Mouse (Mus musculus): ENCODE results near the gene Metap1d. TPM values are rescaled to one million over a fixed set of nuclear protein-coding genes. Genes with fewer than 3 reads are reported as not detected.

Metap1d gene
- polyA plus RNA-seq, 1 experiment from 2014 or later: 27.2 TPM

- Histone ChIP-seq H3K27me3 (ENCODE audit: insufficient read depth, poor library complexity, severe bottlenecking) (no peaks in the 10 kb centered on the region), H3K4me3 (no peak overlapping the region), H3K9me3 (no peaks in the 10 kb centered on the region), H3K27ac (no peak overlapping the region), H3K36me3 (no peaks in the 10 kb centered on the region), H3K4me1 (replicated peaks) (0 out of 2 replicates have a peak, but pooled peaks cover 3% of the 10 kb centered on the region)
- no peak for DNase-seq (ENCODE audit: low spot score)
- 87% methylated on average over 1 of the region's 1 CpGs for WGBS
Measured at GRCm38 (mm10) chr2:71459659-71460058, 6.6 kb downstream of the Metap1d start.

DNA sequence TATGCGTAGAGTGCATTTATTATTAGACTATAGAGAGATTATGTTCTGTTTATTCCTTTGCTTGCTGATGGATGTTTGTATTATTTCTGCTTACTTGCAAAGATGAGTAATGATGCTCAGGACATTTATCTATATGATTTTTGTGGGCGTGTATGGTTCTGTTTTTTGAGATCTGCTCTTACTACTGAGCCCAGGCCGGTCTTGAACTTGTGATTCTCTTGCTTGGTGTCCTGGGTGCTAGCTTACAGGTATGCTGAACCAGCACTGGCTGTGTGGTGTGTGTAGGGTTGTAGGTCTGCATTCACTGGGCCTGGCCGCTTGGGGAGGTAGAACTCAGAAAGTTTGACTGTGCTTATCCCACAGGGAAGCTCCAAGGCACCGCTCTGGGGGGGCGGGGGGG, 8.1 kb downstream of the Metap1d start:
- Histone ChIP-seq H3K27me3 (ENCODE audit: insufficient read depth, poor library complexity, severe bottlenecking) (no peaks in the 10 kb centered on the region), H3K36me3 (no peaks in the 10 kb centered on the region), H3K27ac (no peak overlapping the region), H3K9me3 (no peaks in the 10 kb centered on the region), H3K4me3 (no peak overlapping the region), H3K4me1 (replicated peaks) (peaks cover 7% of the 10 kb centered on the region)
- 69% methylated on average over 6 of the region's 6 CpGs for WGBS
- no peak for DNase-seq (ENCODE audit: low spot score)

DNA sequence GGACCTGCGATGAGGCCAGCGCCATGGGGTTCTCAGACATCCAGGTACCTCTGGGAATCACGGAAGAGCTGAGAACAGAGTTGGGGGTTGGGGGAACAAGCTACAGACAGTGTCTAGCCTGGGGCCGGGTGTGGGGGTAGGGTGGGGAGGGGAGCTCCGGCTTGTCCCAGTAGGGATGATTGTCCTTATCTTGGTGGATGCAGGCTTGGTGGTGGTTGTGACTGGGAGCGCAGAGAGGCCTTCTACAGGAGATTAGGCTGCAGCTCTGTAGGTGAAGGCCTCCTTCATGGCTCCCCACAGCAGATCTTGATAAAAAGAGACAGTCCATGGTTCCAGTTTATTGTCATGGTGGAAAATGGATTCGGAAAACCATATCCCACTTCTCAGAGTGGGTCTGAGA, 8.5 kb downstream of the Metap1d start:
- Histone ChIP-seq H3K9me3 (no peaks in the 10 kb centered on the region), H3K36me3 (no peaks in the 10 kb centered on the region), H3K4me1 (replicated peaks) (peaks cover 12% of the 10 kb centered on the region), H3K27ac (no peak overlapping the region), H3K27me3 (ENCODE audit: insufficient read depth, poor library complexity, severe bottlenecking) (no peaks in the 10 kb centered on the region), H3K4me3 (no peak overlapping the region)
- WGBS: 58% methylated on average over 7 of the region's 7 CpGs
- DNase-seq (ENCODE audit: low spot score): no peak

GRCm38 (mm10) chr2:71462066-71462465, 9.0 kb downstream of the Metap1d start:
- Histone ChIP-seq H3K27ac (no peak overlapping the region), H3K27me3 (ENCODE audit: insufficient read depth, poor library complexity, severe bottlenecking) (no peaks in the 10 kb centered on the region), H3K4me3 (no peak overlapping the region), H3K4me1 (replicated peaks) (peaks cover 16% of the 10 kb centered on the region), H3K36me3 (no peaks in the 10 kb centered on the region), H3K9me3 (no peaks in the 10 kb centered on the region)
- no peak for DNase-seq (ENCODE audit: low spot score)
- WGBS: 88% methylated on average over 4 of the region's 4 CpGs

GRCm38 (mm10) chr2:71462553-71462952, 9.5 kb downstream of the Metap1d start:
- Histone ChIP-seq H3K9me3 (no peaks in the 10 kb centered on the region), H3K27ac (no peak overlapping the region), H3K4me3 (no peak overlapping the region), H3K27me3 (ENCODE audit: insufficient read depth, poor library complexity, severe bottlenecking) (no peaks in the 10 kb centered on the region), H3K36me3 (no peaks in the 10 kb centered on the region), H3K4me1 (replicated peaks) (peaks cover 19% of the 10 kb centered on the region)
- no peak for DNase-seq (ENCODE audit: low spot score)
- 74% methylated on average over 3 of the region's 3 CpGs for WGBS

DNA sequence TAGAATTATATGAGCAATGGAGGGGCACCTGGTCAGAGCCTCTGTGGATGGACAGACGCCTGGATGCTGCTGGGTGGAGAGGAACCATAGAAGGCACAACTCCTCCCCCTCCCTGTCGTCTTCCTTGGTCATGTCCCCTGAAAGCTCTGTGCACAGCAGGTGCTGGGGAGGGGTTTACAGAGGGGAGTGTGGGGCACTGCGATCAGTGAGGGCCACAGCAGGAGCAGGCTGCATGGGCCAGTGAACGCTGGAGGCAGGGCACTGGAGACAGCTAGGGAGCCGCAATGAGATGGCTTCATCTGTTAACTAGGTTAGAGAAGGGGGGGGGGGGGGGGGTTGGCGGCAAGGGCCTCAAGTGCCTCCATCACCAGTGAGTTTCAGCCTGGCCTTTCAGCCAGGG, 13.0 kb downstream of the Metap1d start:
- WGBS: 8% methylated on average over 6 of the region's 6 CpGs

DNA sequence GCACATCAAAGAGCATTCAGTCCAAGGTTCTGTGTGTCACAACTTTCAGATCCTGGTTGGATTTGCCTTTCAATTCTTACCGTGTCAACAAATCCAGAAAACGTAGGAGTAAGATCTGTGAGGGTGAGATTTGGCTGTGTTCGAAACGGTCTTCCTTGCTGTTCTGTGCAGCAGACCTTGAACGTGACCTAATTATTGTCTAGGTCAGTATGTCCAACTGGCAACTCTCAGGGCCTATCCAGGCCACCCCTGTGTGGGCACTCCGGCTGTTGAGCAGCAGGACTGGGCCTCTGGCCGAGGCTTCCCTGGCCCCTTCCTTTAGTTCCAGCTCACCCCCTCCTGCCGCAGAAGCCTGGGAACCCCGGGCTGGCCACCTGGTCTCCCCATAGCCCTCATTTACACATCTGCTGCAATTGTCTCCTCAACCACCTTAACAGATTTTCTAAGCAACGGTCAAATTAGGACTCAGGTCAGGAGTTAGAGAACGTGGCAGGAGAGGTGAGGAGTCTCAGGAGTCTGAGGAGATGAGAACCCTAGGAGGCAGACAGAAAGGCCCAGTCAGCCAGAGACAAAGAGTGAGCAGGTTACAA, 13.9 kb downstream of the Metap1d start:
- H3K9me3 ChIP-seq: no peaks in the 10 kb centered on the region
- H3K27ac ChIP-seq: 0 out of 2 replicates have a peak overlapping the region, but pooled peaks have one; percentile 29
- peaks cover 16% of the 10 kb centered on the region for H3K4me1 ChIP-seq (replicated peaks)
- H3K36me3 ChIP-seq: no peaks in the 10 kb centered on the region
- no peak overlapping the region for H3K4me3 ChIP-seq
- H3K27me3 ChIP-seq (ENCODE audit: insufficient read depth, poor library complexity, severe bottlenecking): no peaks in the 10 kb centered on the region
- WGBS: 55% methylated on average over 11 of the region's 11 CpGs
- DNase-seq (ENCODE audit: low spot score): no peak

More for the DNA sequence above, 13.0 kb downstream of the Metap1d start:
- peaks cover 16% of the 10 kb centered on the region for H3K4me1 ChIP-seq (replicated peaks)
- DNase-seq (ENCODE audit: low spot score): no peak
- no peak overlapping the region; the same call in 1 of the 2 replicates for H3K27ac ChIP-seq
- no peaks in the 10 kb centered on the region for H3K36me3 ChIP-seq
- no peaks in the 10 kb centered on the region for H3K9me3 ChIP-seq
- H3K27me3 ChIP-seq (ENCODE audit: insufficient read depth, poor library complexity, severe bottlenecking): no peaks in the 10 kb centered on the region
- H3K4me3 ChIP-seq: no peak overlapping the region

DNA sequence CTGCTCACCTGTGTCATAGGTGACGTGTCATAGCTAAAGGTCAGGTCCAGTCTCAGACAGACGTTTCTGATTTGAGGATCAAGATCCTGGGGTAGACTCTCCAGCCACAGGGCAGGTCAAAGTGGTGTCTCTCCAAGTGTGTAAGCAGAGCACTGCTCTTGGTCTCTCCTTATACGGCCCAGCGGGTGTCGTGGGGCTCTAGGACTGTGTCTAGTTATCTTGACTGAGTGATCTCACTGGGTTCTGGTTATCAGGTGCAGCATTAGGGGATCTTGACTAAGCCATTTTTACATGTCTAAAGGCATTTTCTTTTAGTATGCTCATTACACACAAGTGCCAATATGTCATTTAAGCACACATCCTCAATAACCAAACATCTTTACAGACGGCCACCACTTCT, 18.0 kb downstream of the Metap1d start:
- Histone ChIP-seq H3K27me3 (ENCODE audit: insufficient read depth, poor library complexity, severe bottlenecking) (no peaks in the 10 kb centered on the region), H3K27ac (no peak overlapping the region), H3K36me3 (no peaks in the 10 kb centered on the region), H3K4me1 (replicated peaks) (peaks cover 28% of the 10 kb centered on the region), H3K9me3 (no peaks in the 10 kb centered on the region), H3K4me3 (no peak overlapping the region)
- 89% methylated on average over 6 of the region's 6 CpGs for WGBS
- no peak for DNase-seq (ENCODE audit: low spot score)

DNA sequence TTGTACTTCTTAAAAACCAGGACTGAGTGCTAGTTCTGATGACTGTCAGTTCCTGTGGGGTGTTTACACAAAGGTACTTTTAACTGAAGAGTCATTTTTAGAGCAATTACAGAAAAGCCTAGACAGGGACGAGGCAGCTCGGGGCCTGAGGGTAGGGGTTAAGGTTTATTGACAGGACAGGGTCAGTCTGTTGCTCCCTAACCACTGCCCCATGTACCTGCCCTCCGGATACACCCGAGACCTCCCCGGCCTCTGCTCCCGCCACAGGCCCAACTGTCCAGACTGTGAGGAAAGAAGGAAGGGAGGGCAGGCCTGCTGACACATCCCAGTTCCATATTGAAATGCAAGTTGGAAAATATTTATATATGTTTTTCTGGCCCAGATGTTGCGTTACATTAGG, 20.8 kb downstream of the Metap1d start:
- peaks cover 16% of the 10 kb centered on the region for H3K4me1 ChIP-seq (replicated peaks)
- H3K27me3 ChIP-seq (ENCODE audit: insufficient read depth, poor library complexity, severe bottlenecking): no peaks in the 10 kb centered on the region
- DNase-seq (ENCODE audit: low spot score): peak; percentile 27
- H3K9me3 ChIP-seq: no peaks in the 10 kb centered on the region
- no peak overlapping the region for H3K4me3 ChIP-seq
- H3K27ac ChIP-seq: no peak overlapping the region
- H3K36me3 ChIP-seq: no peaks in the 10 kb centered on the region
- 54% methylated on average over 7 of the region's 7 CpGs for WGBS

DNA sequence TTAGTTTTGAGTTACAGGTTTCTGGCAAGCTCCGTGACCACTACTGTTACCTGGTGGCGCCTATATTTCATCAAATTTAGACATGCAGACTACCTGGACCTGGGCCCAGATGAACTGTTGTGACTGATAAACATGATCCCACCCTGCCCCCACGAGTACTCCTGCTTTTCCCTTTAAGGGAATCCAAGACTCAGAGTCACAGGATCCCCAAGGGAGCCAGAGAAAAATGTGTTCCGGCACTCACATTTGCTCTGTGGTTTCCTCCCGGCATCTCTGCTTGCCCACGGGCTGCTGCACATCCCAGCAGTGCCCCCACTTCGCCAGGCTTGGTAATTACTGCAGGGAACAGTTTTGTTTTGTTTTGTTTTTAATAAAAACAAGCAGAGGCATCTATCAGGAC, 21.3 kb downstream of the Metap1d start:
- Histone ChIP-seq H3K4me3 (no peak overlapping the region), H3K9me3 (no peaks in the 10 kb centered on the region), H3K27me3 (ENCODE audit: insufficient read depth, poor library complexity, severe bottlenecking) (no peaks in the 10 kb centered on the region), H3K27ac (no peak overlapping the region), H3K4me1 (replicated peaks) (peaks cover 17% of the 10 kb centered on the region), H3K36me3 (no peaks in the 10 kb centered on the region)
- no peak for DNase-seq (ENCODE audit: low spot score)
- WGBS: 47% methylated on average over 7 of the region's 7 CpGs

- Histone ChIP-seq H3K27me3 (ENCODE audit: insufficient read depth, poor library complexity, severe bottlenecking) (no peaks in the 10 kb centered on the region), H3K36me3 (no peaks in the 10 kb centered on the region), H3K9me3 (no peaks in the 10 kb centered on the region), H3K27ac (peak overlapping the region; percentile 56; the same call in 1 of the 2 replicates), H3K4me3 (no peak overlapping the region), H3K4me1 (replicated peaks) (peaks cover 26% of the 10 kb centered on the region)
- 79% methylated on average over 10 of the region's 10 CpGs for WGBS
- no peak for DNase-seq (ENCODE audit: low spot score)
Measured at GRCm38 (mm10) chr2:71475311-71475710, 22.2 kb downstream of the Metap1d start.

DNA sequence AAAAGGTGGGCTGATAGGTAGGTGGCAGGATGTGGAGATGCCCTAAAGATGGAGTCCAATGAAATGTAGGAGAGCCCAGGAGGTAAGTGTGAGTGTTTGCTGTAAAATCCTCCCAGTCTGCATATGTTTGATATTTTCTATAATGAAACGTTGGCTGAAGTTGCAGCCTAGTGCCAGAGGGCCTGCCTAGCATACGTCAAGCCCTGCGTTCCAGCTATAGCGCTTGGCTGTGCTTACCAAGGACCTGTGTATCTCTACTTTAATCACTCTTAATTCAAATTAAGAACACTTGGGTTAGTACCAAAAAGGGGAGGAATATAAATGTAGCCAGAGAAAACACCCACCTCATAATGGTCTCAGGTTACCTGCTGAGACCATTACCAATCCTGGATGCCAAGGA, 22.7 kb downstream of the Metap1d start:
- Histone ChIP-seq H3K36me3 (no peaks in the 10 kb centered on the region), H3K9me3 (no peaks in the 10 kb centered on the region), H3K4me3 (no peak overlapping the region), H3K27me3 (ENCODE audit: insufficient read depth, poor library complexity, severe bottlenecking) (no peaks in the 10 kb centered on the region), H3K4me1 (replicated peaks) (peaks cover 31% of the 10 kb centered on the region), H3K27ac (no peak overlapping the region)
- no peak for DNase-seq (ENCODE audit: low spot score)
- WGBS: 91% methylated on average over 4 of the region's 4 CpGs

DNA sequence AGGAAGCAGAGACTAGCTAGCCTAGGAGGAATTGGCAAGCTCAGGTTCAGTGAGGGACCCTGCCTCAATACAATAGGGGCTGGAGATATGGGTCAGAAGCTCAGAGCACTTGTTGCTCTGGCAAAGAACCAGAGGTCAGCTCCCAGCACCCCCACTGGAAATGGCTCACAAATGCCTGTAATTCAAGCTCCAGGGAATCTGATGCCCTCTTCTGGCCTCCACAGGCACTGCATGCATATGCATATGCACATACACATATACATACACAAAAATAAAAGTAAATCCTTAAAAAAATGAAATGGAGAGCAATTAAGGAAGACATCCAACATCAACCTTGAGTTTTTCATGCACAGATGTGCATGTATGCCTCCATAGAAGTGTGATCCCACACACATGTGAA, 24.7 kb downstream of the Metap1d start:
- Histone ChIP-seq H3K27ac (no peak overlapping the region), H3K4me3 (no peak overlapping the region), H3K9me3 (no peaks in the 10 kb centered on the region), H3K27me3 (ENCODE audit: insufficient read depth, poor library complexity, severe bottlenecking) (no peaks in the 10 kb centered on the region), H3K4me1 (replicated peaks) (peaks cover 31% of the 10 kb centered on the region), H3K36me3 (no peaks in the 10 kb centered on the region)
- DNase-seq (ENCODE audit: low spot score): no peak

DNA sequence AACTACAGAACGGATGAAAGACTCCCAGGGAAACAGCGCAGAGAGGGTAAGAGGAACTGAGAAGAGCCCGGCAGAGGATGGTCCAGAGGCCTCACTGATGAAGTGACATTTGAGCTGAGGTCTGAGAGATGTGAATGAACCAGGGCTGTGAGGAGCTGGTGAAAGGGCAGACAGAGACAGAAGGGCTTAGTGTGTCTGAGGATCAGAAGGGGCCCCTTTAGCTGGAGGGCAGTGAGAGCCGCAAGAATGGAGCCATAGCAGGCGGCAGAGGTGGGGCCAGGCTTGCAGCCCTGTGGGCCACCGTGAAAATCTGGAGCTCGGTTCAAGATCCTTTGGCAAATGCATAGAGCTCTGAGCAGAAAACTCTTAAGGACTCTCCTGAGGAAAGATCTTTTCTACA, 26.8 kb downstream of the Metap1d start:
- H3K27me3 ChIP-seq (ENCODE audit: insufficient read depth, poor library complexity, severe bottlenecking): no peaks in the 10 kb centered on the region
- peaks cover 26% of the 10 kb centered on the region for H3K4me1 ChIP-seq (replicated peaks)
- no peaks in the 10 kb centered on the region for H3K36me3 ChIP-seq
- no peaks in the 10 kb centered on the region for H3K9me3 ChIP-seq
- DNase-seq (ENCODE audit: low spot score): peak; percentile 63
- H3K4me3 ChIP-seq: peak overlapping the region; percentile 6; the same call in 1 of the 2 replicates
- WGBS: 6% methylated on average over 7 of the region's 7 CpGs
- H3K27ac ChIP-seq: peak overlapping the region; percentile 67
